Mouse (Mus musculus) bone marrow, adult 2 months (tissue): ENCODE results near the gene Inpp4b.

ENCODE experiments used
- CTCF ChIP-seq: fragments of 200-500 bp; IDR thresholded peaks from 2 replicates; pipeline ENCODE4 v1.5.1; 2011; ENCODE audit warnings: low read length, control low read depth; ENCODE audit not compliant: control insufficient read depth, insufficient read depth
- POLR2A ChIP-seq: fragments of 200-500 bp; IDR thresholded peaks from 2 replicates; pipeline ENCODE4 v1.6.1; 2011; ENCODE audit warnings: low read depth, mild to moderate bottlenecking, control low read depth, low read length, borderline replicate concordance; ENCODE audit not compliant: control insufficient read depth

- no peak for TF ChIP-seq CTCF
- TF ChIP-seq POLR2A: no peak
Observed at GRCm38 (mm10) chr8:81412707-81413106, 70.4 kb downstream of the Inpp4b start.
